Mouse (Mus musculus) small intestine, adult 2 months (tissue): ENCODE results near the gene 1700037H04Rik.

Source experiments
- CTCF ChIP-seq: fragments of 200-500 bp; IDR thresholded peaks from 2 replicates; pipeline ENCODE4 v1.5.1; 2012; ENCODE audit warnings: low read depth, mild to moderate bottlenecking, control low read depth, inconsistent platforms, low read length, moderate library complexity, mixed read lengths; ENCODE audit not compliant: insufficient replicate concordance, insufficient read length; ENCODE audit errors: extremely low read depth
- POLR2A ChIP-seq: fragments of 200-500 bp; IDR thresholded peaks from 2 replicates; pipeline ENCODE4 v1.6.1; 2012; ENCODE audit warnings: low read depth, mild to moderate bottlenecking, control low read depth, inconsistent platforms, low read length, moderate library complexity

- TF ChIP-seq POLR2A (no peak), CTCF (no peak)
These were observed 44.0 kb upstream of the 1700037H04Rik start for GRCm38 (mm10) chr2:131203816-131204409.
